Mouse (Mus musculus) liver, embryonic 14.5 days (tissue): ENCODE results near the gene Ccdc186. TPM values are rescaled to one million over a fixed set of nuclear protein-coding genes. Genes with fewer than 3 reads are reported as not detected.

ENCODE experiments used
- ATAC-seq: fragments of 200-750 bp; cut with Nextera tagmentation; 2 replicates; pipeline ENCODE4 v1.8.0; 2017; ENCODE audit warnings: moderate number of reproducible peaks, mild to moderate bottlenecking, moderate library complexity; ENCODE audit not compliant: insufficient read depth
- DNase-seq, 3 experiments: peaks; one replicate each; pipeline ENCODE4 v3.0.0-alpha.2; 2012 to 2013; ENCODE audit warnings: low read depth in 3 of 3, low spot score in 3 of 3
- H3K27ac ChIP-seq: fragments of 300-500 bp; sonication (generic); 2 replicates; pipeline ENCODE4 v1.5.1; 2014; ENCODE audit warnings: moderate library complexity, mild to moderate bottlenecking, control low read depth, inconsistent platforms
- H3K27me3 ChIP-seq: fragments of 300-500 bp; sonication (generic); 2 replicates; pipeline ENCODE4 v1.6.1; 2014; ENCODE audit warnings: mild to moderate bottlenecking, low read length, moderate library complexity; ENCODE audit not compliant: control insufficient read depth, insufficient read depth
- H3K36me3 ChIP-seq: fragments of 300-500 bp; sonication (generic); replicated peaks from 2 replicates; pipeline ENCODE4 v1.6.1; 2014; ENCODE audit warnings: low read depth; ENCODE audit not compliant: control insufficient read depth, insufficient read depth
- H3K4me1 ChIP-seq, 2 experiments: fragments of 200-500 bp in 1 of 2; fragments of 300-500 bp in 1 of 2; sonication (generic) in 1 of 2; replicated peaks; 2 replicates each; pipeline ENCODE4 v1.6.1; 2012 to 2014; ENCODE audit warnings: antibody characterized with exemption in 1 of 2, inconsistent platforms in 1 of 2, low read length in 1 of 2; ENCODE audit not compliant: control insufficient read depth in 2 of 2, insufficient read depth in 2 of 2
- H3K4me2 ChIP-seq: fragments of 300-500 bp; sonication (generic); 2 replicates; pipeline ENCODE4 v1.6.1; 2014; ENCODE audit warnings: low read depth, mild to moderate bottlenecking, control low read depth, moderate library complexity
- H3K4me3 ChIP-seq, 2 experiments: fragments of 200-500 bp in 1 of 2; fragments of 300-500 bp in 1 of 2; sonication (generic) in 1 of 2; 2 replicates each; pipeline ENCODE4 v1.5.1; 2012 to 2014; ENCODE audit warnings: low read depth in 2 of 2, low read length in 2 of 2, mild to moderate bottlenecking in 2 of 2, control low read depth in 1 of 2, inconsistent platforms in 1 of 2, moderate library complexity in 1 of 2; ENCODE audit not compliant: insufficient read depth in 1 of 2
- H3K9ac ChIP-seq: fragments of 300-500 bp; sonication (generic); replicated peaks from 2 replicates; pipeline ENCODE4 v1.6.1; 2014; ENCODE audit warnings: mild to moderate bottlenecking, control low read depth, moderate library complexity
- H3K9me3 ChIP-seq: fragments of 300-500 bp; sonication (generic); 2 replicates; pipeline ENCODE4 v1.6.1; 2016; ENCODE audit warnings: low read length, mixed read lengths; ENCODE audit not compliant: control insufficient read depth
- CTCF ChIP-seq: IDR thresholded peaks from 2 replicates; pipeline ENCODE4 v1.5.1; 2016; ENCODE audit warnings: antibody characterized with exemption, low read depth, control low read depth
- EP300 ChIP-seq: IDR thresholded peaks from 2 replicates; pipeline ENCODE4 v1.6.1; 2016; ENCODE audit warnings: antibody characterized with exemption, low read depth
- WGBS: fragments of 180-500 bp; shearing (Covaris S2); extraction: QIAGEN DNeasy Blood & Tissue Kit; methylation state at CpG from one replicate; pipeline ENCODE4 v1.1.7; 2014; ENCODE audit not compliant: insufficient replicate concordance; 5-methylcytosine and 5-hydroxymethylcytosine counted together
- polyA plus RNA-seq, 2 experiments: library from polyadenylated mRNA; depleted of rRNA in 1 of 2; stranded (reverse) in 1 of 2; unstranded in 1 of 2; fragments of >200 nt; fragmentation: Nextera tagmentation in 1 of 2; extraction: Ambion mirVana in 1 of 2; gene quantifications; 2 replicates each; pipeline versions ENCODE4 v1.2.1 to v1.2.3; 2012 to 2014

Ccdc186 gene
- polyA plus RNA-seq, 2 experiments = 2.3 to 4.9 TPM

- peak overlapping the region; percentile 63; the same call in 1 of the 2 replicates for H3K27ac ChIP-seq
- ATAC-seq = no peak
Measured at GRCm38 (mm10) chr19:56802352-56802746, 19.6 kb downstream of the Ccdc186 start.

DNA sequence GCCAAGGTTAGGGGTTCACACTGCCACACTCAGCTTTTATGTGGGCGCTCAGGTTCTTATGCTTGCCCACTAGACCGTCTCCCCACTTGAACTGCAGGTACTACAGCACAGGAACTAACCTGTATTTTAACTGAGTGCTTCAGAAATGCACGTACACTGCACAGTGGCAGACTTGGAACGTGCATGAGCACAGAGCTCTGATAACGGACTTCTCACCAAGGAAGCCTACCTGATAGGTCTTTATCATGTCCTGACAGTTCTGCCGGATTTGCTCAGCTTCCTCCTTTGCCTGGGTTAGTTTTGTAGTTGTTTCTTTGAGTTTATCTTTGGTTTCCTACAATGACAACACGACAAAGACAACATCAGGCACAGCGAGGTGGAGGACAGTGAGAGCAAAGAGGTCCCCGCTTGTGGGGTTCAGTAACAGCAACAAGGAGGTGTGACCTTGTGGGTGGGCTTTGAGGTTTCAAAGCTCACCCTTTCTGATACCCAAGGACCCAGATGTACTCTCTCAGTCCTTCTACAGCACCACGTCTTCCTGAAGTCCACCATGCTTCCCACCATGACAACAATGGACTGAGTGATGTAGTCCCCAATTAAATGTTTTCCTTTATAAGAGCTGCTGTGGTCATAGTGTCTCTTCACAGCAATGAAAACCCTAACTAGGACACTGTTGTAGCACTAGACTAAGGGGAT, 20.2 kb downstream of the Ccdc186 start:
- ATAC-seq (peak; percentile 90), DNase-seq (peak; percentile 55 to 62 (median 57))
- Histone ChIP-seq H3K4me2 (peak overlapping the region; percentile 48), H3K4me1 (peaks cover 26 to 31% of the 10 kb centered on the region in 2 experiments), H3K9ac (no peak overlapping the region; the same call in 1 of the 2 replicates), H3K27me3 (no peaks in the 10 kb centered on the region), H3K9me3 (no peaks in the 10 kb centered on the region), H3K4me3 (no peak overlapping the region), H3K36me3 (peaks cover 12% of the 10 kb centered on the region), H3K27ac (peak overlapping the region; percentile 63)
- TF ChIP-seq EP300 (peak; percentile 92), CTCF (no peak)
- 19% methylated on average over 10 of the region's 10 CpGs for WGBS

More at GRCm38 (mm10) chr19:56802352-56802746, 19.6 kb downstream of the Ccdc186 start:
- H3K9ac ChIP-seq = no peak overlapping the region
- no peak for DNase-seq
- H3K4me1 ChIP-seq = peaks cover 26 to 31% of the 10 kb centered on the region in 2 experiments
- no peak for TF ChIP-seq CTCF
- TF ChIP-seq EP300 = no peak
- WGBS = 56% methylated on average over 3 of the region's 3 CpGs
- no peaks in the 10 kb centered on the region for H3K27me3 ChIP-seq
- peaks cover 14% of the 10 kb centered on the region for H3K36me3 ChIP-seq
- no peak overlapping the region for H3K4me3 ChIP-seq
- no peaks in the 10 kb centered on the region for H3K9me3 ChIP-seq
- H3K4me2 ChIP-seq = peak overlapping the region; percentile 4; the same call in 1 of the 2 replicates

DNA sequence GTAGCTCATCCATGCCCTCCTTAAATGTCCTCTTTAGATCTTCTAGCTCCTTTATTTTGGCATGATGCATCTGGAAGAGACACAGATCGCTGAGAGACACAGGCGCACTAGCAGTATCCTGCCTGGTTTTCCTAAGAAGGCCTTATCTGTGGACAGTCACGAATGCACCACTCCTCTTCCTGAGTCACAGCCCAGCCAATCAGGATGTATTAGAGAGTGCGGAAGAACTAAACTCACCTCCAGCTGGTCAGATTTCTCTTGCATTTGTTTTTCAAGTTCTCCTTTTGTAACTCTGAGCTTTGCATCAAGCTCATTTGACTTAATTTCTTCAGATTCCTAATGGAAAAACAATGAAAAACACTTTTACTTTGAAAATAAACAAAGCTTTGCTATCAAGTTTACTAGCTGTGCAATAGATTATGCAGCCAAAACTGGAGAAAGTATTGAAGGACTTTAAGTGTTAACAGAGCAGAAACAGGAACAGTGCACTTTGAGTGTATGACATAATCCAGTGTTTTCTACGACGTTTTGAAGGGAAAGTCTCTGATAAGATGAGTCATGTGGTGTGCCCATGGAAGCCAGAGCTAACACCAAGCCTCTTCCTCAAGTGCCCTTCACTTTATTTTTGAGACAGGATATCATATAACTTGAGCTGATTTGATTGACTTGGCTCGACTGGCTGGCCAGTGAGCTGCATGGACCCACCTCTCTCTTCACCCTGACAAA, 20.9 kb downstream of the Ccdc186 start:
- WGBS = 9% methylated on average over 7 of the region's 7 CpGs
- no peaks in the 10 kb centered on the region for H3K27me3 ChIP-seq
- ATAC-seq = peak; percentile 66; the same call in 1 of the 2 replicates
- peak overlapping the region; percentile 48 for H3K4me2 ChIP-seq
- no peaks in the 10 kb centered on the region for H3K9me3 ChIP-seq
- DNase-seq = peak in 1 of 3 experiments; percentile 35
- H3K27ac ChIP-seq = peak overlapping the region; percentile 63
- no peak overlapping the region for H3K4me3 ChIP-seq
- H3K36me3 ChIP-seq = peaks cover 16% of the 10 kb centered on the region
- no peak overlapping the region; the same call in 1 of the 2 replicates for H3K9ac ChIP-seq
- TF ChIP-seq EP300 = no peak
- no peak for TF ChIP-seq CTCF
- H3K4me1 ChIP-seq = peaks cover 26 to 31% of the 10 kb centered on the region in 2 experiments

DNA sequence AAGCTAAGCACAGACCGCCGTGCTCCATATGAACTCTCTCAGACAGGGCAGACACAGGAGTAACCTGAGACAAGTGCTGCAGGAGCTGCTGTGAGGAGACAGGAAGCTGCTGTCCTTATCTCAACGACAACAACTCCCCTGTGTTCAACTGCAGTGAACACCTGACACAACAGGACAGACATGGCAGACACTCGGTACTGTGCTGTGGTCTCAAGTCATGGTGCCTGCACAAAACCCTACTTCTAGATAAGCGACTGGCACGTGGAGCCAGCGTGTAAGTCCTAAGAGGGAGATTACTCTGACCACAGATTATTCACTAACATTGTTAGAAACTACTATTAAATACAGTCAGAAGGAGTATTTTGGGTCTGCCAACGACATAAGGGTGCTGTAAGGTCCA, 21.8 kb downstream of the Ccdc186 start:
- no peak overlapping the region; the same call in 1 of the 2 replicates for H3K4me2 ChIP-seq
- peaks cover 21% of the 10 kb centered on the region for H3K36me3 ChIP-seq
- H3K9me3 ChIP-seq = no peaks in the 10 kb centered on the region
- H3K27me3 ChIP-seq = no peaks in the 10 kb centered on the region
- H3K4me3 ChIP-seq = no peak overlapping the region
- peaks cover 26 to 31% of the 10 kb centered on the region in 2 experiments for H3K4me1 ChIP-seq
- WGBS = 17% methylated on average over 8 of the region's 8 CpGs
- H3K27ac ChIP-seq = no peak overlapping the region
- peak; percentile 73 for TF ChIP-seq EP300
- no peak for TF ChIP-seq CTCF
- ATAC-seq = peak; percentile 46
- peak in 2 of 3 experiments; percentile 29 to 34 for DNase-seq
- H3K9ac ChIP-seq = no peak overlapping the region

GRCm38 (mm10) chr19:56797376-56797775, 24.6 kb downstream of the Ccdc186 start:
- DNase-seq = no peak
- H3K4me2 ChIP-seq = no peak overlapping the region
- no peak overlapping the region for H3K9ac ChIP-seq
- no peak overlapping the region for H3K4me3 ChIP-seq
- ATAC-seq = no peak
- TF ChIP-seq EP300 = no peak
- TF ChIP-seq CTCF = no peak
- H3K27me3 ChIP-seq = no peaks in the 10 kb centered on the region
- 63% methylated on average over 11 of the region's 11 CpGs for WGBS
- peaks cover 38% of the 10 kb centered on the region for H3K36me3 ChIP-seq
- H3K4me1 ChIP-seq = peaks cover 22 to 26% of the 10 kb centered on the region in 2 experiments
- H3K27ac ChIP-seq = no peak overlapping the region
- no peaks in the 10 kb centered on the region for H3K9me3 ChIP-seq
